Mouse (Mus musculus) myocyte (in vitro differentiated cells): ENCODE data around the gene Fcor.

Source experiments
- CEBPB ChIP-seq: IDR thresholded peaks from 2 replicates; pipeline ENCODE4 v1.6.1; 2011; ENCODE audit warnings: mild to moderate bottlenecking, moderate library complexity; ENCODE audit not compliant: poor library complexity, insufficient read depth, severe bottlenecking
- E2F4 ChIP-seq: IDR thresholded peaks from one replicate; pipeline ENCODE4 v1.6.1; 2011; ENCODE audit warnings: mild to moderate bottlenecking, control low read depth, moderate library complexity; ENCODE audit not compliant: insufficient read depth
- MAX ChIP-seq: IDR thresholded peaks from one replicate; pipeline ENCODE4 v1.6.1; 2011; ENCODE audit warnings: low read depth, mild to moderate bottlenecking, control low read depth
- MYOD1 ChIP-seq, 3 experiments: IDR thresholded peaks; one replicate each; pipeline ENCODE4 v1.6.1; 2011; ENCODE audit warnings: control low read depth in 2 of 3, low read depth in 2 of 3, mild to moderate bottlenecking in 2 of 3, moderate library complexity in 1 of 3; ENCODE audit not compliant: insufficient read length in 2 of 3, control insufficient read depth in 1 of 3
- POLR2A ChIP-seq: IDR thresholded peaks from one replicate; pipeline ENCODE4 v1.6.1; 2011; ENCODE audit warnings: low read depth, mild to moderate bottlenecking, control low read depth, moderate library complexity; ENCODE audit not compliant: insufficient read length
- POLR2AphosphoS2 ChIP-seq: IDR thresholded peaks from one replicate; pipeline ENCODE4 v1.6.1; 2011; ENCODE audit warnings: low read depth, control low read depth; ENCODE audit not compliant: insufficient read length
- SRF ChIP-seq: IDR thresholded peaks from one replicate; pipeline ENCODE4 v1.6.1; 2011; ENCODE audit warnings: low read depth; ENCODE audit not compliant: control insufficient read depth, insufficient read length
- TCF12 ChIP-seq: IDR thresholded peaks from one replicate; pipeline ENCODE4 v1.6.1; 2011; ENCODE audit warnings: mild to moderate bottlenecking, control low read depth; ENCODE audit not compliant: poor library complexity, insufficient read depth, severe bottlenecking
- TCF3 ChIP-seq: IDR thresholded peaks from one replicate; pipeline ENCODE4 v1.6.1; 2011; ENCODE audit warnings: low read depth, control low read depth; ENCODE audit not compliant: insufficient read length
- USF1 ChIP-seq: IDR thresholded peaks from one replicate; pipeline ENCODE4 v1.6.1; 2011; ENCODE audit warnings: low read depth, mild to moderate bottlenecking, control low read depth, moderate library complexity

DNA sequence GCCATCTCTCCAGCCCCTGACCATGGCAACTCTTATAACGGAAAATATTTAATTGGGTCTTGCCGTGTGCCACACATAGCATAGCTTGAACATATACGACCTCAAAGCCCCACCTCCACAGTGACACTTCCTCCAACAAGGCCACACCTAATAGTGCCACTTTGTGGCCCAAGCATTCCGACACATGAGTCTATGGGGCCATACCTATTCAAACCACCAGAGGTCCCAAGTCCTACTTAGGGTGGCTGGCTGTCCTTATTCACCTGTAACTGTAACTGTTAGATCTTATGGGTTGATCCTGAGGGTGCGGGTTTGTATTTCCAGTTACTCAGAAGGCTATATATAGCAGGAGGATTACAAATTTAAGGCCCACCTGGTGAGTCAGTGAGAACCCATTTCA, 44.1 kb downstream of the Fcor start:
- TF ChIP-seq MAX: no peak
- TF ChIP-seq POLR2AphosphoS2: no peak
- no peak for TF ChIP-seq POLR2A
- no peak for TF ChIP-seq TCF12
- TF ChIP-seq SRF: no peak
- no peak for TF ChIP-seq CEBPB
- TF ChIP-seq MYOD1 (IDR thresholded peaks at IDR 0.05; ENCODE audit: control insufficient read depth in 1 of 3, insufficient read length in 2 of 3, low read depth in 2 of 3): no peak
- TF ChIP-seq TCF3: no peak
- no peak for TF ChIP-seq E2F4
- no peak for TF ChIP-seq USF1
